Mouse (Mus musculus): ENCODE measurements at regions not wholly inside any gene's neighbourhood (a gene's known extent, or its start where the extent isn't known, plus 50 kb on each side); places are given as distances from the start of the nearest gene placed in this dataset.
"Not testable (repeated sequence)": the region's sequence is repeated elsewhere in the genome, so short reads cannot be mapped to it uniquely, and the experiment has no call there.

DNA sequence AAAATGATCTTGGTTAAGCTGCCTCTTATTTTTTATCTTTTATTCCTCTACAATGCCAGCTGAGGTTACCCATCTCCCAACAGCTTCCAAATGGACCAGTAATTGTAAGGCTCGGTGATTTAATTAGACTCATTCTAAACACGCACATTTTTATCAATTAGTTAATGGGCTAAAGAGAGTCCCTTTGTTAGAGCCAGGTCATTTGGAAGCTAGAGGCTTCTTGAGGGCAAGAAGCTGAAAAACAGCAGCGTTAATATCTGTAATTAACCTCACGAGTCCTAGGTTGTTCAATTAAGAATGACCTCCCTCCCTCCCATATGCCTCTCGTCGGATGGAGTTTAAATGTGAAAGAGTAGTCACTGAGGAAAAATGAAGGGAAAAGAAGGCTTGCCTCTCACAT is 66.5 kb downstream of the Otx2 start:
- no peak for DNase-seq

DNA sequence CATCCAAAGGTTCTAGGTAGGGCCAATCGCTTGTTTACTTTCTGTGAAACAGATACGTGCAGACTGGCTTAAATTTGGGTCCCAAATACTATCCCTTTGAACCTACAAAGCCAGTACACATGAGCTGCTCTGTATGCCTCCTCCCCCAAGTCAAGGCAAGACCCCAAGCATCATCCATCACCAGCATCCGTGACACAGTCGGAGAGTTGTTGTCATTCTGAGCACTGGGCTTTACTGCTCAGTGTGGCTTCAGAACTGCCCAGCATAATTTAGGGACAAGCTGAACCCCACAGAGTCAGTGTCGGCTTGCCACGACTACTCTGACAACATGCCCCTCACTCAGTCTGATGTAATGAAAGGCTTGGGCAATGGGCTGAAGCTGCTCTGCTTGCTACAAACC is 70.1 kb downstream of the Otx2 start:
- no peak for DNase-seq

DNA sequence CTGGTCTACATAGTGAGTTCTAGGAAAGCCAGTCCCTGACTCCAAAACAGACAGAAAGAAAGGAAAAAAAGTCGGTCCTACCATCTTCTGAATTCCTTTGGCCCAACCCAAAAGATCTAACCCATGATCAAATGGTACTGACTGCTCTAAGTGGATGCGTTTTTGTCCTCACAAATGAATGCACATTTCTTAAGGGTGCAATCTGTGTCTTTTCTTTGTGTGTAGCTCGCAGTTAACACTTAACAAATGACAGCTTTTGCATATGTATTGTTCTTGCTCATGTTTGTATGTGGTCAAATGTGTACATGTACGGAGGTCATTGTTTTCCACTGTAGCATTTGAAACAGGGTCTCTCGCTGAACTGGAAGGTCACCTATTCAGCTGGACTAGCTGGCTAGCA is 79.3 kb downstream of the Otx2 start:
- no peak for DNase-seq

DNA sequence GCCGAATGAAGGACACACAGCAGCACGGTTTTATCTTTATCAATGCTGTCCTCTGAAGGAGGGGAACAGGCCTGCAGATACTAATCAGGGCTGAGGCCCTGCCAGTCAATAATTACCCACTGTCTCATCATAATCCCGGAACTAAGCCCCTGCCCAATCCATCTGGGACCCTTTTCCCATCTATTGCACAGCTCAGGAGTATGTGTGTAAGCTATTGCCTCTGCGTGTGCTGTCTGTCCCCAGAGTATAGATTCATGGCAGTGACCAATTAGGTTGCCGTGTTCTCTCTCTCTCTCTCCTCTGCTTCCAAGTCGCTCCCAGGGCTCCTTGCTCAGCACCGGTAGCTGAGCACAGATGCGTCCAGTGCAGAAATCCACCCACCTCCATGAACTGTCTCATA is 80.3 kb downstream of the Otx2 start:
- DNase-seq: no peak

- DNase-seq: no peak
These were observed 82.0 kb downstream of the Otx2 start for GRCm38 (mm10) chr14:48591483-48592230.

DNA sequence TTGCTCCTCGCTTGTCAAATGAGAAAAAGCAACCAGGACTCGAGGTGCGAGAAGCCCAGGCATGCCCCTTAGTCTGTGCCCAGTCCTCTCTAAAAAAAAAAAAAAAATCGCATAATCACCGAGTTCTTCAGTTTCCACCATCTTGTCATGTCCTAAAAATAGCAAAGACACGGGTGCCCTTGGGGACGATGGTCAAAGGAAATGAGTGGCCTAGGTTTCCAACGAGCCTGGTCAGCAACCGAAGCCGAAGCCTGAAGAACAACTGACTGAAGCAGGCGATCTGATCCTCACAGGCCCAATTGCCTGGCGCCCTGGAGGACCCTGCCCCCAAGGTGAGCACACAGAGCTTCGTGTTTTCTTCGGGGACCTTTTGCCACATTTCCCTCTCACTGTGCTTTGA is 83.2 kb downstream of the Otx2 start:
- no peak for DNase-seq

DNA sequence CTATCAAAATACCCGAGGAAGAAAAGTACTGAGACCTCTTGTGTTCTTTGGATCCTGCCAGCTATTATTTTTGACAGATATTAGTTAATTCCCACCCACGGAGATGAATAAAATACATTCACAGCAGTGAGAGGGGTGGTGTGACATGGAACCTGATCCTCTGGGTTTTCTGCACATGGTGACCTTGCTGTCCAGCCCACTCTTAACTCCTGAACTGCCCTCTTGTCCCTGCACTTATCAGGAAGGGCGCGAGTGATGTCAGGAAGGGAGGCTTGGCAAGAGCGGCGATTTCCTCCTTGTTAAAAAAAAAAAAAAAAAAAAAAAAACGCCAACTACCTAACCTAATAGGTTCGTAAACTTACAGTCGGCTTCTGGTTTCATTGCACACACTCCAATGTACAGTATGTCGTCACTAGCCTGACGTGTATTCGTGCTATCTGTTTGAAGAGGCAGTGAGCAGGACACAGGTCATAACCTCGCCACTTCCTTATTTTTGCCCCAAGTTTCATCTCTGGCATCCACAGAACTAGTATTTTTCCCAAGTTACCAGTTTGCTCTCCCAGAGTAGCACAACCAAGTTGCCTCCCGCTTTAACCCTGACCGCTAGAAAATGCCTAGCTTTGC is 83.8 kb downstream of the Otx2 start:
- peak; percentile 6 for DNase-seq

DNA sequence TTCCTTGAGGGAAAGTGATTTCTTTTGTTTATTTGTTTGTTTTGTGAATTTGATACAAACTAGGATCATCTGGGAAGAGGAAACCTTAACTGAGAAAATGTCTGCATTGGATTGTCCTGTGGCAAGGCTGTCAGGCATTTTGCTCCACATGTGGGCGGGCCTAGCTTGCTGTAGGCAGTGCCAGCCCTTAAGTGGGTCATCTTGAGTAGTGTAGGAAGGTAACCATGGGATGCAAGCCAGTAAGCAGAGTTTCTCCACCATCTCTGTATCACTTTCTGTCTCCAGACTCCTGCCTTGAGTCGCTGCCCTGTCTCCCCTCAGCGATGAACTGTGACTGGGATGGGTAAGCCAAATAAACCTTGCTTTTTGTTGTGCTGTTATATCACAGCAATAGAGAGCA is 87.8 kb downstream of the Otx2 start:
- no peak for DNase-seq

GRCm38 (mm10) chr14:48584571-48584970 is 89.0 kb downstream of the Otx2 start:
- no peak for DNase-seq

DNA sequence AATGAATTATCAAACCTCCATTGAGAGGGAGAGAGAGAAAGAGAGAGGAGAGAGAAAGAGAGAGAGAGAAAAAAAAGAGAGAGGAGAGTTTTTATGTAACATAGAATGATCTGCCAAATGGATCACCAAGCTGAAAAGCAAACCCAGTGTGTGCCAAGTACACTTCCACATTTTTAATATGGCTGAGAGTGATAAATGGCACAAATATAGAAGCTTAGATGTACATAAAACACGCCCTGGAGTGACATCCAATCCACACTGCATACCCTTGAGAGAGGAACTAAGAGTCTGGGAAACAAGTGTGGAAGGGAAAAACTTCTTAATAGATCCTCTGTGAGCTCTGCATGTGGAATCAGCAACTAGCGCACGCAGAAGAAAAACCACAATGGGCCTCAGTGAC is 90.1 kb downstream of the Otx2 start:
- no peak for DNase-seq

GRCm38 (mm10) chr14:48582080-48582479 is 91.5 kb downstream of the Otx2 start:
- peak; percentile 3 for DNase-seq

GRCm38 (mm10) chr14:48581308-48581707 is 92.3 kb downstream of the Otx2 start:
- DNase-seq: not testable (repeated sequence)

DNA sequence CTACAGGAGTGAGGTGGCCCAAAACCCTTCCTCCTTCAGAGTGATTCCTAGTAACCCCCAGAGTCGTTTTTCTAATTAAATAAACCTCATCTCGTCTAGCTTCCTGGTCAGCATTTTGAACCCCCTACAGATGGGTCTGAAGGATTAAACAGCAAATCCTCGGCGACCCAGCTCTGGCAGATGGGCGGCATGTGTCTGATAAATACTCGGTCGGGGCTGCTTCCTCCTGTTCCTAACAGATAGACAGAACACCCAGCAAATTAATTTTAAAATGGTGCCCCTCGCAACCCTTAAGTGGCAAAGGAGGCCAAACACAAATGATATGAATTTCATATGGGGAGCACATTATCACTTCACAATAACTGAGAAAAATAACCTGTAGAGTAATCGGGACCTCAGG is 93.2 kb downstream of the Otx2 start:
- DNase-seq: no peak

GRCm38 (mm10) chr14:48579985-48580384 is 93.6 kb downstream of the Otx2 start:
- peak; percentile 2 for DNase-seq

Measured in kidney, postnatal 14 days (tissue).